Mouse (Mus musculus): ENCODE data around the gene Bach2. TPM values are rescaled to one million over a fixed set of nuclear protein-coding genes. Genes with fewer than 3 reads are reported as not detected.
A peak's percentile ranks its signal among the peaks of the same experiment; 100 is the strongest.

Bach2 gene
- polyA plus RNA-seq, 1 experiment from 2014 or later = 6.7 TPM

- DNase-seq (ENCODE audit: low spot score) (no peak), ATAC-seq (replicated peaks; ENCODE audit: low FRiP score, low TSS enrichment, low read depth) (no peak)
- Histone ChIP-seq H3K27ac (ENCODE audit: low read depth) (no peak overlapping the region), H3K4me2 (ENCODE audit: low read length) (no peak overlapping the region), H3K36me3 (ENCODE audit: control insufficient read depth, insufficient read depth, low read length) (no peaks in the 10 kb centered on the region), H3K9me3 (ENCODE audit: control insufficient read depth, low read length) (no peaks in the 10 kb centered on the region), H3K27me3 (replicated peaks; ENCODE audit: control insufficient read depth, insufficient read depth, low read length) (no peaks in the 10 kb centered on the region), H3K9ac (ENCODE audit: low read length) (no peak overlapping the region), H3K4me3 (ENCODE audit: low read depth, low read length) (no peak overlapping the region), H3K4me1 (replicated peaks; ENCODE audit: control insufficient read depth, insufficient read depth, low read length) (peaks cover 11% of the 10 kb centered on the region; the same call in 1 of the 2 replicates)
- WGBS = 82% methylated on average over 5 of the region's 5 CpGs
These were observed 110.8 kb downstream of the Bach2 start for GRCm38 (mm10) chr4:32349361-32349760.

GRCm38 (mm10) chr4:32351236-32351635 is 112.6 kb downstream of the Bach2 start:
- Histone ChIP-seq H3K4me2 (ENCODE audit: low read length) (no peak overlapping the region), H3K4me3 (ENCODE audit: low read depth, low read length) (no peak overlapping the region), H3K9ac (ENCODE audit: low read length) (no peak overlapping the region), H3K27me3 (replicated peaks; ENCODE audit: control insufficient read depth, insufficient read depth, low read length) (no peaks in the 10 kb centered on the region), H3K27ac (ENCODE audit: low read depth) (peak overlapping the region; percentile 4; the same call in 1 of the 2 replicates), H3K9me3 (ENCODE audit: control insufficient read depth, low read length) (no peaks in the 10 kb centered on the region), H3K4me1 (replicated peaks; ENCODE audit: control insufficient read depth, insufficient read depth, low read length) (peaks cover 11% of the 10 kb centered on the region), H3K36me3 (ENCODE audit: control insufficient read depth, insufficient read depth, low read length) (no peaks in the 10 kb centered on the region)
- peak; percentile 47 for DNase-seq (ENCODE audit: low spot score)
- no peak for ATAC-seq (replicated peaks; ENCODE audit: low FRiP score, low TSS enrichment, low read depth)
- 51% methylated on average over 10 of the region's 10 CpGs for WGBS

GRCm38 (mm10) chr4:32351661-32352246 is 113.2 kb downstream of the Bach2 start:
- no peak for ATAC-seq (replicated peaks; ENCODE audit: low FRiP score, low TSS enrichment, low read depth)
- no peaks in the 10 kb centered on the region for H3K36me3 ChIP-seq (ENCODE audit: control insufficient read depth, insufficient read depth, low read length)
- WGBS = 67% methylated on average over 18 of the region's 18 CpGs
- no peak overlapping the region for H3K4me3 ChIP-seq (ENCODE audit: low read depth, low read length)
- peak overlapping the region; percentile 4; the same call in 1 of the 2 replicates for H3K27ac ChIP-seq (ENCODE audit: low read depth)
- H3K4me2 ChIP-seq (ENCODE audit: low read length) = no peak overlapping the region
- H3K9me3 ChIP-seq (ENCODE audit: control insufficient read depth, low read length) = no peaks in the 10 kb centered on the region
- peak; percentile 51 for DNase-seq (ENCODE audit: low spot score)
- H3K27me3 ChIP-seq (replicated peaks; ENCODE audit: control insufficient read depth, insufficient read depth, low read length) = no peaks in the 10 kb centered on the region
- H3K4me1 ChIP-seq (replicated peaks; ENCODE audit: control insufficient read depth, insufficient read depth, low read length) = peaks cover 11% of the 10 kb centered on the region
- no peak overlapping the region for H3K9ac ChIP-seq (ENCODE audit: low read length)

GRCm38 (mm10) chr4:32352442-32352841 is 113.8 kb downstream of the Bach2 start:
- DNase-seq (ENCODE audit: low spot score) (no peak), ATAC-seq (replicated peaks; ENCODE audit: low FRiP score, low TSS enrichment, low read depth) (no peak)
- H3K4me1 ChIP-seq (replicated peaks; ENCODE audit: control insufficient read depth, insufficient read depth, low read length) = peaks cover 11% of the 10 kb centered on the region
- no peaks in the 10 kb centered on the region for H3K27me3 ChIP-seq (replicated peaks; ENCODE audit: control insufficient read depth, insufficient read depth, low read length)
- H3K27ac ChIP-seq (ENCODE audit: low read depth) = peak overlapping the region; percentile 28
- H3K9ac ChIP-seq (ENCODE audit: low read length) = no peak overlapping the region
- peak overlapping the region; percentile 30 for H3K4me2 ChIP-seq (ENCODE audit: low read length)
- no peaks in the 10 kb centered on the region for H3K36me3 ChIP-seq (ENCODE audit: control insufficient read depth, insufficient read depth, low read length)
- H3K9me3 ChIP-seq (ENCODE audit: control insufficient read depth, low read length) = no peaks in the 10 kb centered on the region
- H3K4me3 ChIP-seq (ENCODE audit: low read depth, low read length) = no peak overlapping the region
- WGBS = 26% methylated on average over 8 of the region's 8 CpGs

GRCm38 (mm10) chr4:32352842-32353241 is 114.2 kb downstream of the Bach2 start:
- Histone ChIP-seq H3K4me3 (ENCODE audit: low read depth, low read length) (no peak overlapping the region), H3K36me3 (ENCODE audit: control insufficient read depth, insufficient read depth, low read length) (no peaks in the 10 kb centered on the region), H3K9ac (ENCODE audit: low read length) (no peak overlapping the region), H3K27me3 (replicated peaks; ENCODE audit: control insufficient read depth, insufficient read depth, low read length) (no peaks in the 10 kb centered on the region), H3K4me1 (replicated peaks; ENCODE audit: control insufficient read depth, insufficient read depth, low read length) (peaks cover 11% of the 10 kb centered on the region), H3K9me3 (ENCODE audit: control insufficient read depth, low read length) (no peaks in the 10 kb centered on the region), H3K4me2 (ENCODE audit: low read length) (peak overlapping the region; percentile 30), H3K27ac (ENCODE audit: low read depth) (peak overlapping the region; percentile 28; the same call in 1 of the 2 replicates)
- 4% methylated on average over 4 of the region's 4 CpGs for WGBS
- DNase-seq (ENCODE audit: low spot score) (peak; percentile 53), ATAC-seq (replicated peaks; ENCODE audit: low FRiP score, low TSS enrichment, low read depth) (peak; percentile 32; the same call in 1 of the 2 replicates)

- no peaks in the 10 kb centered on the region for H3K9me3 ChIP-seq (ENCODE audit: control insufficient read depth, low read length)
- H3K4me1 ChIP-seq (replicated peaks; ENCODE audit: control insufficient read depth, insufficient read depth, low read length) = peaks cover 11% of the 10 kb centered on the region
- no peak overlapping the region for H3K9ac ChIP-seq (ENCODE audit: low read length)
- H3K27me3 ChIP-seq (replicated peaks; ENCODE audit: control insufficient read depth, insufficient read depth, low read length) = no peaks in the 10 kb centered on the region
- no peak overlapping the region for H3K4me2 ChIP-seq (ENCODE audit: low read length)
- ATAC-seq (replicated peaks; ENCODE audit: low FRiP score, low TSS enrichment, low read depth) = no peak
- WGBS = 46% methylated on average over 12 of the region's 12 CpGs
- H3K27ac ChIP-seq (ENCODE audit: low read depth) = peak overlapping the region; percentile 43; the same call in 1 of the 2 replicates
- no peak for DNase-seq (ENCODE audit: low spot score)
- no peaks in the 10 kb centered on the region for H3K36me3 ChIP-seq (ENCODE audit: control insufficient read depth, insufficient read depth, low read length)
- H3K4me3 ChIP-seq (ENCODE audit: low read depth, low read length) = no peak overlapping the region
These were observed 117.5 kb downstream of the Bach2 start for GRCm38 (mm10) chr4:32355935-32356617.

- ATAC-seq (replicated peaks; ENCODE audit: low FRiP score, low TSS enrichment, low read depth) = no peak
- DNase-seq (ENCODE audit: low spot score) = peak; percentile 39
- no peaks in the 10 kb centered on the region for H3K36me3 ChIP-seq (ENCODE audit: control insufficient read depth, insufficient read depth, low read length)
- no peak overlapping the region for H3K9ac ChIP-seq (ENCODE audit: low read length)
- H3K4me3 ChIP-seq (ENCODE audit: low read depth, low read length) = no peak overlapping the region
- peaks cover 3% of the 10 kb centered on the region for H3K4me1 ChIP-seq (replicated peaks; ENCODE audit: control insufficient read depth, insufficient read depth, low read length)
- H3K27me3 ChIP-seq (replicated peaks; ENCODE audit: control insufficient read depth, insufficient read depth, low read length) = no peaks in the 10 kb centered on the region
- H3K9me3 ChIP-seq (ENCODE audit: control insufficient read depth, low read length) = no peaks in the 10 kb centered on the region
- no peak overlapping the region for H3K4me2 ChIP-seq (ENCODE audit: low read length)
- no peak overlapping the region; the same call in 1 of the 2 replicates for H3K27ac ChIP-seq (ENCODE audit: low read depth)
- WGBS = 61% methylated on average over 12 of the region's 12 CpGs
These were observed 119.5 kb downstream of the Bach2 start for GRCm38 (mm10) chr4:32357996-32358600.

- Histone ChIP-seq H3K36me3 (ENCODE audit: control insufficient read depth, insufficient read depth, low read length) (no peaks in the 10 kb centered on the region), H3K27me3 (replicated peaks; ENCODE audit: control insufficient read depth, insufficient read depth, low read length) (no peaks in the 10 kb centered on the region), H3K4me3 (ENCODE audit: low read depth, low read length) (no peak overlapping the region), H3K4me1 (replicated peaks; ENCODE audit: control insufficient read depth, insufficient read depth, low read length) (no peaks in the 10 kb centered on the region; the same call in 1 of the 2 replicates), H3K4me2 (ENCODE audit: low read length) (no peak overlapping the region), H3K27ac (ENCODE audit: low read depth) (no peak overlapping the region; the same call in 1 of the 2 replicates), H3K9me3 (ENCODE audit: control insufficient read depth, low read length) (no peaks in the 10 kb centered on the region), H3K9ac (ENCODE audit: low read length) (no peak overlapping the region)
- WGBS = 59% methylated on average over 12 of the region's 12 CpGs
- ATAC-seq (replicated peaks; ENCODE audit: low FRiP score, low TSS enrichment, low read depth) = no peak
- no peak for DNase-seq (ENCODE audit: low spot score)
These were observed 120.2 kb downstream of the Bach2 start for GRCm38 (mm10) chr4:32358602-32359464.

All from intestine, embryonic 14.5 days (tissue).